Mouse (Mus musculus): Measurements from ENCODE around the gene Alox12.

The Alox12 gene

DNA sequence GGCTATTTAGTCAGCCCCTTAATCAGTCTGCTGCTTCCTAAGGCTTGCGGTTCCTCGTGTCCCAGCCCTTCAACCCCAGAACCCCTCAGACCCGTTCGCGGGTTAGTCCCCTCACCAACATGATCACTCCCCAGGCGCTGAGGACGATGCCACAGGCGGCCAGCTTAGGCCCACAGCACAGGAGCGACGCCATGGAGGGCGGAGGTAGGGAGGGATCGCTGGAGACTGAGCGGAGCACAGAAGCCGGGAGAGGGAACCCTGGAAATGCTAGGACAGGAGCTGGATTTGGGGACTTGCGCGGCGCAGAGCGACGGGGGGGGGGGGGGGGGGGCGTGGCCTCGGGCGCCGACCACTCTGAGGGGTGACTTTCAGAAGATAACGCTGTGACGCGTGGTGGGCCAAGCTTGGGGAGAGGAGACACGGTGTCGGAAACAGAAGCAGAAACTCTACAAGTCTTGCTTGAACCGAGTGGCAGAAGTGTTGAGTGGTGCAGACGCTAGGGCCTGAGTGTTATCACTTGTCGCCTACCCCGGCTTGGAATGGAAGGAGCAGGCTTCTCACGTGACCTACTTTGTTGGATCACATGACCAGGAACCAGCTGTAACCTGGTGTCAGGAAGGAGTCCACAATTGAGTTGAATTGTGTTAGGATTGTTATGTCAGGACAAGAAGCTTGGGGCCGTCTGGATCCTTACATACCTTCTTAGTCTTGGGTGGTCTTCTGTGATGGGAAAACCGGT is 15.4 kb downstream of the Alox12 start, which contains the start of the genes Gm21988 and Rnasek:
TSS of gene Gm21988 (minus strand) at position 290 of the 739 bp plus-strand sequence.
TSS of gene Rnasek (minus strand) at position 302 of the 739 bp plus-strand sequence.
- DNase-seq (ENCODE audit: low spot score): peak; percentile 89

DNA sequence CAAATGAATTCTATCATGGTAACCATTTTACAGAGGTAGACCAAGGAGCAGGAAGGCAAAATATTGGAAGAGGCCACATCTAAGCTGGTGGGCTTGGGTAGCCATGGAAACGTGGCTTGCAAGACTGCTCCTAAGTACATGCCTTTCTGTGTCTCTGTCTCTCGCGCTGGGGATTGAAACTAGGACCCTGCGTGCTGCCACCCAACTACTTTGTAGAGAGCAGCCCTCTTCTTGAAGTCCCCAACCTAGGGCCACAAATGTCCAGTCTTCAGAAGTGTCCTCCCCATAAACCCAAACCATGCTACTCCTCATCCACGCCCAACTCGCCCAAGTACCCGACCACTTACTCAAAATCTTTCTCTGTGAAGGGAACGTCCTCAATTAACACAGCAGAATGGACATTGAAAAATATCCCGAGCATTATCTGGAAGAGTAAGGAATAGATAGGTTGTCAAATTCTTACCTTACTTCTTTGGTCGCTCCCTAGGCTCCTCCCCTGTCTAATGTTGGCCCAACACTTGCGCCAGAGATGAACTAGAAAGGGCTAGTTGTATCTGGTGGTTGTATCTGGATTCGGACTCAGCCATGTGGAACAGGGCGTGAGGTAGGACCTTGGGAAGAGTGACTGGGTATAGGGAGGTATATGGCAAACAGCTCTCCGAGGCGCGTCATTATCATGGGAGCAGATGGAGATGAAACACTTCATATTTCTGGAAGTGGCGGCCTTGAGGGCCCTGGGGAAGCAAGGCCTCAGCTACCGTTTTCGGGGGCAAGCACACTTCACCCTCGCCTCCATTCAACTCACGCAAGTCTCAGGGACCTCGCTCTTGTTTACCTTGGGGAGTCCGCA is 16.3 kb downstream of the Alox12 start:
- DNase-seq (ENCODE audit: low spot score): no peak

DNA sequence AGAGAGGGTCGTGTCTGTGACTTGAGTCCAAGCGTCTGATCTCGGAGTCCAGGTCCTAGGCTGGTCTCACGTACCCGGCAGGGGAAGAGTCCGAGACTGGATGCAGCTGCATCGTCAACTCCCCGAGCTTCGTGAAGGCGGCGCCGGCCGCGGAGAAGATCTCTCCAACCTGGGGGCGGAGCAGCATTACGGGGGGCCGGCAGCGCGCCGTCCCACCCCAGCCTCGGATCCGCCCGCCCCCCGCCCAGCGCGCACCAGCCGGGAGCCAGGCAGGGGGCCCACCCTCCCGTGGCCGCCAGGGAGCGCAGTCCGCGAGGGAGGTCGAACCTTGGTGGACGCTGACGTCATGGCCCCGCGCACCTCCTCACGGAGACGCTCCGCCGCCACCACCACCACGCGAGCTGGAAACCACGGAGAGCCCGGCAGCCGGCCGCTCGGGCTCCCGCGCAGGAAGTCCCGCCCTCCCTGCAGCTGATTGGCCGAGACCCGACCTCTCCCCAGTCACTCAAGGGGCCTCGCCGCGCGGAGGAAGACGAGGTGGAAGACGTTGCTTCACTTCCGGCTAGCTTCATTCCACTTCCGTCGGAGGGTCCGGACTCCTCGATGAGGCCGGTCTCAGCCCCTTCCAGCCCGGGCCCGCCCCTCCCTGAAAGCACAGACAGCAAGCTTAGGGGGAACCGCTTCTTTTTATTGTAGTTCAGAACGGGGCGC is 17.5 kb downstream of the Alox12 start, which contains the start of gene 0610010K14Rik:
TSS of gene 0610010K14Rik (minus strand) at position 458 of the 711 bp plus-strand sequence.
- peak; percentile 98 for DNase-seq (ENCODE audit: low spot score)

DNA sequence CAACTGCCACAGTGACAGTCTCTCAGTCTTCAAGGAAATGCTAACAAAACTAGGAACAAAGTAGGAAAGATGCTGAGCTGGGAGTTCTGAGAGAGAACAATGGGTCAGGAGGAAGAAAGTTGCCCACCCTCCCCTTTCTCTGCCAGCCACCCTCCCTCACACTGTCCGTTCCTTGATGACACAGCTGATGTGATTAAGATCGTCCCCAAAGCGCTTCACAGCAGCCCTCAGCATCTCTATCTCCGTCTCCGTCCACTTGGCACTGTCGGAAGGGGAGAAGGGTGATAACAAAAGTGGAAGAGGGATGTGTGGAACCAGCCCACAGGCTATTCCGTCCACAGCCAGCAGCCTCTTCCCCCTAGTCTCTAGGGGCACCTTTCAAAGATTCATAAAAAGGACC is 18.4 kb downstream of the Alox12 start:
- no peak for DNase-seq (ENCODE audit: low spot score)

DNA sequence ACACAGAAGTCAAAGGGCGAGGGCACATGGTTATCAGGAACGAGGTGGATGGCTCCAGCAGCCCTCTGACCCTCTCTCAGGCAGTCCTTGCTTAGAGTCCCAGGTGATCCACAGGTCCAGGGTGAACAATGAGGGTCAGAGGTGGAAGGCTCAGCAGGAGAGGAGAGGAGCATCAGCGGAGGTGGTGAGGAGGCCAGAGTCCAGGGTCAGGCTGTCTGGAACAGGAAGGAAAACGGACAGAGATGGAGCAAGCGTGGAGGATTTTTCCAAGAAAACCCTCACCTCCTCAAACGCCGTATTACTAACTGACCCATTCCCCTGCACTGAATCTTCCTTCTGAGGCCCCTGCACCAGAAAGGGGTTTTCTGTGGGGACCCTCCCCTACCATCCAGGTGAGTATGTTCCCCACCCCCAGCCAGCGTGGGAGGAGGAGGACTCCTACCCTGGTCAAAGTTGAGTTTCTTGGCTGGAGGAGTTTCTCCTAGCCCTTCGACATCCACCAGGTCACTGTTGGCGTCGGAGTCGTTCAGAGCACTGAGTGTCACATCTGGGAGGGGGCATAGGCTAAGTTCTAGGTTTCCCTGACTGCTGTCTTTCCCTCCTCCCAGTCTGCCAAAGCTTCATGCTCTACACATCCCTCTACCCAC is 19.8 kb downstream of the Alox12 start:
- peak; percentile 88 for DNase-seq (ENCODE audit: low spot score)

DNA sequence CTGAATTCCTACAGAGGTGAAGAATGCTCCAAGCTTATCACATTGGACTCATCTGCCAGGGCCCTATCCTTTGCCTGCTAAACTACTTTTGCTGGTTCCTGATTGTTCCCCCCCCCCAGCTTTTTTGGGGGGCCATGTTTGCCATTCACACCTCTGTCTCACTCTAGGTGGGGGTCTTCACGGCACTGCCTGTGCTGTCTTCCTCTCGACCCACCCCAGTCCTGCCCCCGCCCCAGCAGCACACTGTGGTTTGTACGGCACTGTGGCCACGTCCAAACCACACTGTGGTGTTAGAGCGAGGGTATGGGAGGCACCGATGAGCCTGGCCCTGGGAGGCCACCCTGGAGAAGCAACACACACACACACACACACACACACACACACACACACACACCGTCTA is 20.7 kb downstream of the Alox12 start:
- no peak for DNase-seq (ENCODE audit: low spot score)

DNA sequence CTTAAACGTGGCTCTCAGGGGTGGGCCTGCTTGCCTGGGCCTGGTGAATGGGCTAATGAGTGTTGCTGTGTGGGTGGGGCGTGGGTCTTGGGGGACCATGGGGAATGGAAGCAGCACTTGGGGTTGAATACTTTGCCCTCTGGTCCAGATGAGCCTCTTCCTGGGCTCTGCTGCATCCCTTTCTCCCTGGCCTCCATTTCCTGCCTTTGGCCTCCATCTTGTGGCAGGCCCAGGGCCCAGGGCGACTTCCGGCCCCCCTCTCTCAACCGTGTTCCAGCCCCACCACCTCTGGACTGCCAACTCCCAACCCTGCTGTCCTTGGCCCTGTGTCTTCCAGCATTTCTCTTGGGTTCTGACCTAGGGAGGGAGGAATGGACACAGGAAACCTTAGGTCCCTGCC is 21.1 kb downstream of the Alox12 start:
- DNase-seq (ENCODE audit: low spot score): no peak

DNA sequence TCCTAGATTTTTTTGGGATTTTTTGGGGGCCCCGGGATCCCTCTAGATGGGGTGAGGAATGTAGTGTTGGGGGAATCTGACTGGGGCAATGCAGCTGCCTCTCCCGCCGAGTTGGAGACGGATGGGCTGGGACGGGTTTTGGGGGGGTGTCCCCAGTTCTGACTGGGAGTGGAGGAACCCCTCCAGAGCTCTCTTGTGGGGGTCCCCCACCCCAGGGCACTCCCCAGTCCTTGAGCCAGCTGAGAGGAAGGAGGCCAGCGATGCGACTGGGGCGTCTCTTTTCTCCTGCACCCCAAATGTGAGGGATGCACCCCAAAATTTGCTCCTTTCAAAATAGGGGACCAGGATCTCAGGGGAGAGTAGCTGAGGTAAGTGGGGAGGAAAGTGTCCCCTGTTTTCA is 22.1 kb downstream of the Alox12 start:
- no peak for DNase-seq (ENCODE audit: low spot score)

DNA sequence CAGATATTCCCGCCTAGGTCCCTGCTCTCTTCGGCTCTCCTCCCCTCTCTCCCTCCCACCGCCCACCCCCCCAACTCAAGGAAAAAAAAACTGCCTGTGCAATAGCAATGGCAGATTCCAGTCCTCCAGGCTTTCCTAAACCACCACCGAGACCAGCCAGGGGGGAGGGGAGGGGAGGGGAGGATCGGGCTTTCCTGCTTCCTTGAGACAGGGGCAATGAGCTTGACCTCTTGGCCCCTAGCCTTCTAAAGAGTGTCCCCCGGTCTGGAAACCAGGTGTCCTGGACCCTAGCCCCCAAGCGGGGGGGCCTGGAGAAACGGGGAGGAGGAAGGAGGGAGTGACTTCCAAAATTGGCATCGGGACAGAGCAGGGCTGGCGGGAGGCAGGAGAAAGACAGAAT is 22.6 kb downstream of the Alox12 start:
- no peak for DNase-seq (ENCODE audit: low spot score)

DNA sequence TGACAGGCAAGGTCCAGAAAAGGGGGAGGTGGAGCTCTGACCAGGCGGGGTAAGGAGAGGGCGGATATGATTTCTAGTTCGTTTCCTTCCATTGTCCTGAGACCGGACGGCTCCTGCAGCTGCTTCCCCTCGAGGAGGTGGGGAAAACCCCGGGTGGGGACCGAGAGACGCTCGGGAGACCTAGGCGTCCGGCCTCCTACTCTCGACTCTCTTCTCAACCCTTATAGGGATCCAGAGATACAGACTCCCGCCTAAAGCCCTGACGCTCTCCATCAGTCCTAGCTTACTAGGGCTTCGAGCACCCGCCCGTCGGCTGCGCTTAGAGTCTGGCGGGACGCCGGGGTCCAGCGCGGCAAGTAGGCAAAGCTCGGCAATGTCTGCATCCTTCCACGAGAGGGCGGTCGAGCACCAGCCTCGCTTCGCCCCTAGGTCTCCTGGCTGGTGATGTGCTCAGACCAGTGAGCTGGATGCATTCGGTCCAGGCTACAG is 24.9 kb downstream of the Alox12 start:
- DNase-seq (ENCODE audit: low spot score): peak; percentile 77

DNA sequence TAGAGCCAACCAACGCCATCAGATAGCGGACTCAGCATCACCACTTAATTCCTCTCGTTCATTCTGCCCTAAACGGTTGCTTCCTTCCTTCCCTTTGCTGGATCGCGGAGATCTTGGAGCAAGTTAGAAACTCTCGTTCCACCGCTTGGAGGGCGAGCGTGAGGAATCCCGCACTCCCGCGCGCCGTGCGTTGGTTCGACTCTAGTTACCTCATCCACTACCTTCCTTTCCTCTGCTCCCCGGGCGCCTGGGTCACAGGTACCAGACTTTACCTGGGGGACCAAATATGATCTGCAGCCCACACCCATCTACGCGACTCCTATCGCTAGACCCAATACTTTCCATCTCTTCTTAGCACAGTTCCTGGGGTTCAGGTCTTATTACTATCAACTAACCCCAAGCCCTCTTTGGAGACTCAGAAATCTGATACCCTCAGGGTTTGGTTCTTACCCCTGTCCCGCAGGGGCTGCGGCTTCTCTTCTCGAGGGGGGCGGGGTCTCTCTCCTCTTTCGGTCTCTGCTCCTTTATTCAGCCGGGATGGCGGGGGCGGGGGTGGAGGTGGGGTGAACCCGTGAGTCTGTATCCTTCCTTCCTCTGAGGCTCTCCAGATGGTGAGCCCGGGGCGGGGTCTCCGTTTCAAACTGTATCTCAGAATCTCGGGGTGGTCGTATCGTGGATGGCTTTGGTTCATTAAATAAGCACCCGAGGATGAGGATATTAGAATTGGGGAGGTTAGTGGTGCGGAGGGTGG is 25.7 kb downstream of the Alox12 start, which contains the start of gene Bcl6b:
TSS of gene Bcl6b (minus strand) at position 539 of the 751 bp plus-strand sequence.
- DNase-seq (ENCODE audit: low spot score): no peak

DNA sequence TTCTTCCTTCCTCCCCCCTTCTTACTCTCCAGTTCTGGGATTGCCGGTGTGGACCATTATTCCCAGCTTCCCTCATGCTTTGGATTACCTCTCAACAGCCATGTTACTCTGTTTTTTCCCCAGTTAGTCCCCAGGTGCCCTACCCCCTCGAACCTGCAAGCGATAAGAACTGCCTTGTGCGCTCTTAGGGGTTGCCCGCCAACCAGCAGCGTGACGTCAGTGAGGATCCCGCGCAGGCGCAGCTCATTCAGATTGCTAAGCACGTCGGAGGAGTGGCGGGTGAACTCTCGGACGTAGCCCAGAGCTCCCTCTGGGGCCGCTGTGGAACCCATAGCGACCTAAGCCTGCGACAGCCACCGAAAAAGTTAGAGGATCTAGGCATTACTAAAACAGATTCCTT is 26.3 kb downstream of the Alox12 start:
- DNase-seq (ENCODE audit: low spot score): peak; percentile 74

DNA sequence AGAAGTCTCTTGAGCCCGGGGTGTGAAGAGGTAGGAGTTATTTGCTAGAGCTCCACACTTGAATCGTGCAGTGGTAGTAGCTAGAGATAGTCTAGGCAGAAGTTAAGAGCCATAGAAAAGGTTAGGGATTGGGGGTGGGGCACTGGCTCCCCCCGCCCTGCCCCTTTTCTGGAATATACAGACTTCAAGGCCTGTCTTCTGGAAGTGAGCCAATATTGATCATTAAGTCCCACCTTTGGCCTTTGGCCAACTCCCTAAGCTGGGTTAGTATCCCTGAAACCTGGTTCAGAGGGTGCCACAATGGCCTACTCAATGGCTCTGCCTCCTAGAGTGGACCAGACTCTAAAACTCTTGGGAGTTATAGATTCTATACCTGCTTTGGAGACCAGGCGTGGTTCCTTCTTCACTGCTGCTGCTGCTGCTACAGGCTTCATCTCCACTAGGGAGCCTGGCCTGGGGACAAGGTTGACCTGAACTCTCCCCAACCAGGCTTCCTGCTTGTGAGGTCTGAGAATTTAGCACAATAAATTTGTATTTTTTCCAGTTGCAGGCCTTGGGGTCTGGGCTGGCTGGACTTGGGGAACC is 27.4 kb downstream of the Alox12 start:
- DNase-seq (ENCODE audit: low spot score): no peak

DNA sequence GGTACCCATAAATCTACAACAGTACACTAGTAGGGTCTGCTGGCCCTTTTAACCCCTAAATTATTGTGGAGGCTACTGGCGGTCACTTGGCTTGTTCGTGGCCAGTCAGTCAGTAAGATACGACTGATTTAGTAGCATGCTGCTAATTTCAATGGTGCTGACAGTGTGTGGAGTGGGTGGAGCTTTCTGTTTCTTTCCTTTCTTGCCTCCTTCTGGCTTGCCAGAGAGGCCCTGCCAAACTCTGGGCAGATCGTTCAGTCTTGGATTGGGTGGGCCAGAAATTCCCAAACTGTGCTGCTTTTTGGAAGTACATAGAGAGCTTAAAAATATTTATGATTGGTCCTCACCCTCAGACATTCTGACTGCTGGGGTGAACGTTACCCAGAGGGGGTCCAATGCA is 28.0 kb downstream of the Alox12 start:
- DNase-seq (ENCODE audit: low spot score): no peak

DNA sequence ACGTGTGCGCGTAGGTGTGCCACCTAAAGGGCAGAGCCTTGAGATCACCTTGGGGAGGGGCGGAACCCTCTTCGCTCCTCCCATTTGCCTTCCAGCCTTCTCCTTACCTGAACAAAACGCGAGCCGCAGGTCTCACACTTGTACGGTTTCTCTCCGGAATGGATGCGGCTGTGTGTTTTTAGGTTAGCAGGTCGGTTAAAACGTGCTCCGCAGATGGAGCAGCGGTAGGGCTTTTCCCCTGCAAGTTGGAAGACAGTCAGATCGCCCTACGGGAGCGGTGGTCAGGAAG is 28.6 kb downstream of the Alox12 start:
- no peak for DNase-seq (ENCODE audit: low spot score)

DNA sequence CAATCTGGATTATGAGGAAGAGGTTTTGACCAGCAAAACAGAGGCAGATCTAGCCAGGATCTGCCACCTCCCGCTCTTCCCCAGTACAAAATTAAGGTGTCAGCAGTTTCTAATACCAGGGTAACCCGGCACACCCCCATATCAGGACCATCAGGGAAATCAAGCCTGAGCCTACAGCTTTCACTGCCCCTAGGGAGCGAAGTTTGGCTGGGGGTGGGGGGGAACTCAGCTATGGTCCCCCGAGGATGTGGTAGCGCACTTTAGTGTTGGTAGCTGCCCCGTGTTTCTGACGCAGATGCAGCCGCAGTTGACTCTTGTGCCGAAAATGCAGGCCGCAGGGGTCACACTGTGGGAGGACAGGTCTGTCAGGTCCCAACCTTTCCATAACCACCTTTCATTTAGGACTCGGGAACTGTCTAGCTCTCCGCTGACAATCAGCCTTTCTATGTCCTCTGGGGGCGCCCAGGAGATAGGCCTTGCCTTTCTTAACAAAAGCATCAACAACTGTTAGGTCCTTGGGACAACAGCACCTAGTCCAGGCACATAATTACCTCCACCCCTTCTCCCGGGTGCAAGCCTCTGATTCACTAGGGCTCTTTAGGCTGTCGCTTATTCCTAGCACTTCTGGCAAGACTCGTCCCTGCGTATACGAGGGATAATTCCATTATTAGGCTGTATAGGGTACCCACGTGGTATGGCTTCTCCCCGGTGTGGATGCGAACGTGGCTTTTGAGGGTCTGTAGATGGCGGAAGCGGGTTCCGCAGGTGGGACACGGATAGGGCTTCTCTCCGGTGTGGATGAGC is 29.2 kb downstream of the Alox12 start:
- DNase-seq (ENCODE audit: low spot score): no peak

DNA sequence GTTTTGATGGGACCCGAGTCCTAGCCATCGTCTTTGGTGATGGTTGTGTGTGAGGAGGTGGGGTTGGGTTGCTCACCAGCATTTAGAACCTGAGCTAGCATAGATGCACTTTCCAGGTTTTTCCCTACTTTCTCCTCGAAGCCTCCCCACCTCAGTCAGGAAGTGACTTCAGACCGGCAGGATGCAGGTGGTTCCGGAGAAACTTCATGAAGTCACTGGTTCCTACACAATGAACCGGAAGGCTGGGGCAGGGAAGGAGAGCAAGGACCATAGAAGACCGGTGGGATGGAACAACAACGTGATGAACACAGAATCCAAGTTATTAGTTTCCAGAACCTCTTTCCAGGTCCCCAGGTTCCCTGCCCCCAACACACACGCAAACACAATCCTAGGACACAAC is 31.4 kb downstream of the Alox12 start:
- no peak for DNase-seq (ENCODE audit: low spot score)

DNA sequence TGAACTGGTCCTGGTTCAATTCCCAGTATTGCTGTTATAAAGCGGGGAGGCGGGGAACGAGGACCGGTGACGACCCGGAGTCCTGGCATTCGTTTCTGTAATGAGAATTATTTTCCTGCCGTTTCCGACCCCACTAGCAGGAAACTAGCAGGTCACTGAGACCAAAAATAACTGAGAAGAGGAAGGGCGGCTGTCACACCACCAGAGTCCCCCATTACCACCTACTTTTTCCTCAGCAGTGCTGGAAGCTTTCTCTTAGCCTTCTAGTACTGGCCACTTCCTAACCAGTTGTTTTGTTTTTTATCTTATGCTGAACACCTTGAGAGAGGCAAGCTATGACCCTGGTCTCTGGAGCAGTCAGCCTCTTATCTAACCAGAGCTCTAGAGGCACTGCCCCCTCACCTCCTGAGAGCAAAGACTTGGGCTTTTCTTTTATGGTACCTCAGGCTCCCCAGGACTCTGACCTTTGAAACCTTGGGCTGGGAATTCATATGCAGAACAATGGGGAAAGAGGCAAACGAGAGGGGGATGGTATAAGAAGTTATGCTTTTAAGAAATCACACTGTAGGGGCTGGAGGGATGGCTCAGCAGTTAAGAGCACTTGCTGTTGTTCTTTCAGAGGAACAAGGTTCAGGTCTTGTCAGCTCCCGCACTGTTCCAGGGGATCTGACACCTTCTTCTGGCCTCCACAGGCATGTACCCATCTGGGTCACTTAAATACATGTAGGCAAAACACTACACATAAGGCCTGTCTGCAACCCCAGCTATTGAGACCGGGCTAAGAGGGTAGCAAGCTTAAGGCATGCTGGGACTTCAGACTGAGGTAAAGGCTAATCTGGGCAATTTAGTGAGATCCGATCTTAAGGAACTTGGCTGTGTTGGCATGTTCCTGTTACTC is 33.3 kb downstream of the Alox12 start:
- DNase-seq (ENCODE audit: low spot score): peak; percentile 86

Data from yolk sac, embryonic 10.5 days (tissue).